Mouse (Mus musculus) intestine, embryonic 14.5 days (tissue): ENCODE data around the gene March4. TPM values are rescaled to one million over a fixed set of nuclear protein-coding genes. Genes with fewer than 3 reads are reported as not detected.

Experiments
- ATAC-seq: fragments of 200-750 bp; cut with Nextera tagmentation; replicated peaks from 2 replicates; pipeline ENCODE4 v1.8.0; 2017; ENCODE audit warnings: low read depth, moderate number of reproducible peaks, moderate TSS enrichment, moderate library complexity; ENCODE audit not compliant: low FRiP score, low TSS enrichment
- DNase-seq: peaks from one replicate; pipeline ENCODE4 v3.0.0-alpha.2; 2018; ENCODE audit warnings: low spot score
- H3K27ac ChIP-seq: fragments of 300-500 bp; sonication (generic); 2 replicates; pipeline ENCODE4 v1.5.1; 2014; ENCODE audit warnings: low read depth, mild to moderate bottlenecking, control low read depth
- H3K27me3 ChIP-seq: fragments of 300-500 bp; sonication (generic); replicated peaks from 2 replicates; pipeline ENCODE4 v1.6.1; 2014; ENCODE audit warnings: low read length, control low read depth; ENCODE audit not compliant: control insufficient read depth, insufficient read depth
- H3K36me3 ChIP-seq: fragments of 300-500 bp; sonication (generic); 2 replicates; pipeline ENCODE4 v1.6.1; 2014; ENCODE audit warnings: low read length, control low read depth; ENCODE audit not compliant: control insufficient read depth, insufficient read depth
- H3K4me1 ChIP-seq: fragments of 300-500 bp; sonication (generic); replicated peaks from 2 replicates; pipeline ENCODE4 v1.6.1; 2014; ENCODE audit warnings: low read length, control low read depth, mixed read lengths; ENCODE audit not compliant: control insufficient read depth, insufficient read depth
- H3K4me2 ChIP-seq: fragments of 300-500 bp; sonication (generic); 2 replicates; pipeline ENCODE4 v1.6.1; 2014; ENCODE audit warnings: low read length
- H3K4me3 ChIP-seq: fragments of 300-500 bp; sonication (generic); 2 replicates; pipeline ENCODE4 v1.5.1; 2014; ENCODE audit warnings: low read depth, low read length, control low read depth, mixed read lengths
- H3K9ac ChIP-seq: fragments of 300-500 bp; sonication (generic); 2 replicates; pipeline ENCODE4 v1.6.1; 2014; ENCODE audit warnings: mild to moderate bottlenecking, low read length
- H3K9me3 ChIP-seq: fragments of 300-500 bp; sonication (generic); 2 replicates; pipeline ENCODE4 v1.6.1; 2016; ENCODE audit warnings: low read length, control low read depth; ENCODE audit not compliant: control insufficient read depth
- WGBS: fragments of 180-500 bp; shearing (Covaris S2); extraction: QIAGEN DNeasy Blood & Tissue Kit; methylation state at CpG from one replicate; pipeline ENCODE4 v1.1.7; 2014; 5-methylcytosine and 5-hydroxymethylcytosine counted together
- polyA plus RNA-seq: library from polyadenylated mRNA; unstranded; fragments of >200 nt; fragmentation: Nextera tagmentation; extraction: Ambion mirVana; gene quantifications from 2 replicates; pipeline ENCODE4 v1.2.1, GENCODE M21; 2014

Gene March4
- polyA plus RNA-seq, 1 experiment from 2014 or later = 0.66 TPM

GRCm38 (mm10) chr1:72469075-72469474 is 67.7 kb downstream of the March4 start:
- 84% methylated on average over 2 of the region's 2 CpGs for WGBS
- Histone ChIP-seq H3K9me3 (no peaks in the 10 kb centered on the region), H3K4me3 (no peak overlapping the region), H3K36me3 (no peaks in the 10 kb centered on the region), H3K27me3 (no peaks in the 10 kb centered on the region), H3K27ac (no peak overlapping the region), H3K4me1 (no peaks in the 10 kb centered on the region), H3K9ac (no peak overlapping the region), H3K4me2 (no peak overlapping the region)
- DNase-seq = no peak
- ATAC-seq = no peak

- no peaks in the 10 kb centered on the region for H3K27me3 ChIP-seq
- no peak overlapping the region for H3K4me2 ChIP-seq
- H3K4me3 ChIP-seq = no peak overlapping the region
- no peaks in the 10 kb centered on the region for H3K9me3 ChIP-seq
- no peaks in the 10 kb centered on the region for H3K36me3 ChIP-seq
- H3K4me1 ChIP-seq = no peaks in the 10 kb centered on the region
- WGBS = 55% methylated on average over 5 of the region's 5 CpGs
- H3K9ac ChIP-seq = no peak overlapping the region
- DNase-seq (no peak), ATAC-seq (no peak)
- H3K27ac ChIP-seq = no peak overlapping the region
Measured at GRCm38 (mm10) chr1:72468466-72469003, 68.2 kb downstream of the March4 start.

- no peaks in the 10 kb centered on the region for H3K27me3 ChIP-seq
- WGBS = 48% methylated on average over 12 of the region's 12 CpGs
- DNase-seq = no peak
- no peaks in the 10 kb centered on the region for H3K9me3 ChIP-seq
- H3K4me3 ChIP-seq = no peak overlapping the region
- ATAC-seq = no peak
- no peak overlapping the region for H3K4me2 ChIP-seq
- H3K9ac ChIP-seq = no peak overlapping the region
- no peaks in the 10 kb centered on the region for H3K36me3 ChIP-seq
- no peaks in the 10 kb centered on the region for H3K4me1 ChIP-seq
- no peak overlapping the region for H3K27ac ChIP-seq
Measured at GRCm38 (mm10) chr1:72464926-72465583, 71.7 kb downstream of the March4 start.

GRCm38 (mm10) chr1:72462516-72462915 is 74.2 kb downstream of the March4 start:
- WGBS = 70% methylated on average over 6 of the region's 6 CpGs
- H3K4me1 ChIP-seq = no peaks in the 10 kb centered on the region
- DNase-seq (no peak), ATAC-seq (no peak)
- no peak overlapping the region for H3K4me2 ChIP-seq
- H3K27ac ChIP-seq = no peak overlapping the region
- H3K36me3 ChIP-seq = no peaks in the 10 kb centered on the region
- H3K27me3 ChIP-seq = no peaks in the 10 kb centered on the region
- H3K4me3 ChIP-seq = no peak overlapping the region
- H3K9ac ChIP-seq = no peak overlapping the region
- H3K9me3 ChIP-seq = no peaks in the 10 kb centered on the region

GRCm38 (mm10) chr1:72457652-72458051 is 79.1 kb downstream of the March4 start:
- H3K4me2 ChIP-seq = no peak overlapping the region
- ATAC-seq (no peak), DNase-seq (no peak)
- H3K27ac ChIP-seq = no peak overlapping the region
- no peak overlapping the region for H3K4me3 ChIP-seq
- H3K9me3 ChIP-seq = no peaks in the 10 kb centered on the region
- no peaks in the 10 kb centered on the region for H3K36me3 ChIP-seq
- 77% methylated on average over 4 of the region's 4 CpGs for WGBS
- H3K9ac ChIP-seq = no peak overlapping the region
- H3K27me3 ChIP-seq = no peaks in the 10 kb centered on the region
- H3K4me1 ChIP-seq = no peaks in the 10 kb centered on the region

GRCm38 (mm10) chr1:72455923-72456322 is 80.8 kb downstream of the March4 start:
- no peak for ATAC-seq
- H3K27ac ChIP-seq = no peak overlapping the region
- 70% methylated on average over 4 of the region's 4 CpGs for WGBS
- no peak overlapping the region for H3K4me2 ChIP-seq
- no peaks in the 10 kb centered on the region for H3K27me3 ChIP-seq
- no peak for DNase-seq
- no peaks in the 10 kb centered on the region for H3K9me3 ChIP-seq
- H3K9ac ChIP-seq = no peak overlapping the region
- no peaks in the 10 kb centered on the region for H3K4me1 ChIP-seq
- H3K36me3 ChIP-seq = no peaks in the 10 kb centered on the region
- no peak overlapping the region for H3K4me3 ChIP-seq

GRCm38 (mm10) chr1:72454733-72455201 is 82.0 kb downstream of the March4 start:
- DNase-seq (no peak), ATAC-seq (no peak)
- Histone ChIP-seq H3K9ac (no peak overlapping the region), H3K4me3 (no peak overlapping the region), H3K27ac (no peak overlapping the region), H3K9me3 (no peaks in the 10 kb centered on the region), H3K4me1 (no peaks in the 10 kb centered on the region), H3K36me3 (no peaks in the 10 kb centered on the region), H3K4me2 (no peak overlapping the region), H3K27me3 (no peaks in the 10 kb centered on the region)
- WGBS = 76% methylated on average over 6 of the region's 6 CpGs

GRCm38 (mm10) chr1:72452839-72453238 is 83.9 kb downstream of the March4 start:
- Histone ChIP-seq H3K9me3 (no peaks in the 10 kb centered on the region), H3K36me3 (no peaks in the 10 kb centered on the region), H3K4me2 (no peak overlapping the region), H3K4me1 (no peaks in the 10 kb centered on the region), H3K27me3 (no peaks in the 10 kb centered on the region), H3K4me3 (no peak overlapping the region), H3K9ac (no peak overlapping the region), H3K27ac (no peak overlapping the region)
- no peak for ATAC-seq
- DNase-seq = no peak
- whole genome bisulfite sequencing = 75% methylated on average over 2 of the region's 2 CpGs

- Histone ChIP-seq H3K36me3 (no peaks in the 10 kb centered on the region), H3K4me3 (no peak overlapping the region), H3K27ac (no peak overlapping the region), H3K9ac (no peak overlapping the region), H3K9me3 (no peaks in the 10 kb centered on the region), H3K4me2 (no peak overlapping the region), H3K4me1 (no peaks in the 10 kb centered on the region), H3K27me3 (no peaks in the 10 kb centered on the region)
- WGBS = 70% methylated on average over 4 of the region's 4 CpGs
- no peak for ATAC-seq
- DNase-seq = no peak
Measured at GRCm38 (mm10) chr1:72450790-72451189, 85.9 kb downstream of the March4 start.
